Mouse (Mus musculus) heart, postnatal 0 days (tissue): ENCODE results near the gene Ighmbp2.

Experiments used
- CTCF ChIP-seq: IDR thresholded peaks from 2 replicates; pipeline ENCODE4 v1.5.1; 2016; ENCODE audit warnings: antibody characterized with exemption, control low read depth, low read depth
- EP300 ChIP-seq: IDR thresholded peaks from 2 replicates; pipeline ENCODE4 v1.6.1; 2016; ENCODE audit warnings: antibody characterized with exemption, low read depth

GRCm38 (mm10) chr19:3320801-3321200 lies 38.0 kb upstream of the Ighmbp2 start:
- TF ChIP-seq CTCF (peak; percentile 44), EP300 (no peak)
